Mouse (Mus musculus) thymus, adult 2 months (tissue): ENCODE results near the gene Dlgap1.

Experiments used
- CTCF ChIP-seq: fragments of 200-500 bp; IDR thresholded peaks from 2 replicates; pipeline ENCODE4 v1.5.1; 2012; ENCODE audit warnings: mild to moderate bottlenecking, control low read depth, low read length, moderate library complexity, borderline replicate concordance; ENCODE audit not compliant: control insufficient read depth, poor library complexity, insufficient read depth; ENCODE audit errors: extremely low read depth
- POLR2A ChIP-seq: fragments of 200-500 bp; IDR thresholded peaks from 2 replicates; pipeline ENCODE4 v1.6.1; 2012; ENCODE audit warnings: mild to moderate bottlenecking, low read length, control low read depth, moderate library complexity; ENCODE audit not compliant: control insufficient read depth, poor library complexity, insufficient read depth; ENCODE audit errors: extremely low read depth

DNA sequence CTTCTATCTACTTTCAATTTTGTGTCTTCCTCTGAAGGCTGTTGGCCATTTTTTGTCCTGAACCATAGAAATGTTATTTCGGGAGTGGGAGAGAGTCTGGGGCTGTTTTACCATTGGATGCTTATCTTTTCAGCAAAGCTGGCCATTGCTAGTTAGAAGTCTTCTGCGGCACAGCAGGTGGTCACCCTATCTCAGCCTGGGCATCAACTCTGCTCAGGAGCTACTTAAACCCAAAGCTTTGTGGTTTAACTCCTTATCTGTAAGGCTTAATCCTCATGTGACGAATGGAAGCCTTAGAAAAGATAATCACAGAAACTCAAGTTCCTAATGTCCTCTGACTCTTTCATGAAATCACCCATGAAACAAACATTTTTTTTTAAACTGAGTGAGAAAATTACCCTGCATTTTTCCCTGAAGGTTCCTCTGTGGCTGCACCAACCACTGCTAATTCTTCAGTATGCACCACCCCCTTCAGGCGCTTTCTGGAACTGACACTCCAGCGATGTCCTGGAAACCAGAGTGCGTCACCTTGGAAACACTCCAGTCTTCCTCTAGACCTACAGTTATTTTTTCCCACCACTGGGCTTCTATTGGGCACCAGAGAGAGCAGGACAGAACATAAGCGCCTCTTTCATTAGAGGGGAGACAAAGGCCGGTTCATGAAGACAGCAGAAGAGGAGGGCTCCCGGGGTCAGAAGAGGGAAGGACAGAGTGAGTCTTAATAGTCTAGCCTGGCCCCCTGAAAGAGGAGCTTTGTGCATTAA lies 664.5 kb downstream of the Dlgap1 start:
- no peak for TF ChIP-seq POLR2A
- TF ChIP-seq CTCF: no peak
